Mouse (Mus musculus): Measurements from ENCODE around the gene Elane. TPM values are rescaled to one million over a fixed set of nuclear protein-coding genes. Genes with fewer than 3 reads are reported as not detected.

The Elane gene
- polyA plus RNA-seq, 1 experiment from 2014 or later: 0.42 TPM

DNA sequence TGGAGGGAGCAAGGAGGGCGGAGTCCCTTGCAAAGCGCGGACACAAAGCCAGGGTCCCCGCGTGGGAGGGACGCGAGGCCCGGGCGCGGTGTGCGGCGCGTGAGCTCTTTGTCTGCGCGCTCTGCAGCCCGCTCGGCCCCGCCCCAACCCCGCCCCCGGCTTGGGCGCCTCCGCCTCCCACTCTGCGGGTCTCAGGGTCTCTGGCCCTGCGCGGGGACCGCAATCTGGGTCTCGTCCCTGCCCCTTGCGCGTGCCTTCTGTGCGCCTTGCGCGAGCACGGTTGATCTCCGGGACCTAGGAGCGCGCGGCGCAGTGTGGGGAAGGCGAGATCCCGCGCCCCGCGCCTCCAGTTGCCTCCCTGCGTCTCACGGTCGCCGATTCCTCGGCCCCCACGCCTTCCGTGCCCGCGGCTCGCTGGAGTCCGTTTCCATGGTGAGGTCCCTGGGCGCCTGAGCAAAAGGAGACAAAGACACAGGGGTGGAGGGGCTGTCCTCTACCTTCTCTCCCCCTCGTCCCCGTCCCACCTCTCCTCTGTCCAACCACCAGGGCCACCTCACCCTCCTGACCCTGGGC lies 11.7 kb upstream of the Elane start, which contains the start of the genes Prtn3 and Plppr3:
Gene Prtn3 (plus strand): TSS at position 187 of the 573 bp plus-strand sequence.
Gene Plppr3 (minus strand): TSS at position 345 of the 573 bp plus-strand sequence.
- under 1% methylated on average over 56 of the region's 57 CpGs for WGBS
- Histone ChIP-seq H3K9ac (ENCODE audit: low read length) (peak within 1 kb of the TSS; percentile 79), H3K9me3 (ENCODE audit: control insufficient read depth, low read length) (no peaks in the 10 kb centered on the region), H3K27me3 (ENCODE audit: control insufficient read depth, insufficient read depth, low read length) (peaks cover 4% of the 10 kb centered on the region; the same call in 1 of the 2 replicates), H3K4me3 (ENCODE audit: control insufficient read depth in 1 of 2, insufficient read depth in 1 of 2, low read depth in 1 of 2, low read length in 2 of 2) (peak within 1 kb of the TSS; percentile 61 to 63), H3K4me2 (ENCODE audit: low read length) (peak within 1 kb of the TSS; percentile 99), H3K4me1 (ENCODE audit: control insufficient read depth in 2 of 2, insufficient read depth in 2 of 2, low read length in 2 of 2) (peaks cover 0 to 7% of the 10 kb centered on the region in 2 experiments; a peak in 3 of 4 replicates), H3K36me3 (ENCODE audit: control insufficient read depth, insufficient read depth, low read length) (no peaks in the 10 kb centered on the region), H3K27ac (replicated peaks in 1 of 2; ENCODE audit: control insufficient read depth in 1 of 2, insufficient read depth in 1 of 2, low read depth in 2 of 2, low read length in 2 of 2) (no peak within 1 kb of the TSS)
- peak; percentile 36; the same call in 1 of the 2 replicates for ATAC-seq (ENCODE audit: insufficient number of reproducible peaks, insufficient read depth, low FRiP score, low read depth)

DNA sequence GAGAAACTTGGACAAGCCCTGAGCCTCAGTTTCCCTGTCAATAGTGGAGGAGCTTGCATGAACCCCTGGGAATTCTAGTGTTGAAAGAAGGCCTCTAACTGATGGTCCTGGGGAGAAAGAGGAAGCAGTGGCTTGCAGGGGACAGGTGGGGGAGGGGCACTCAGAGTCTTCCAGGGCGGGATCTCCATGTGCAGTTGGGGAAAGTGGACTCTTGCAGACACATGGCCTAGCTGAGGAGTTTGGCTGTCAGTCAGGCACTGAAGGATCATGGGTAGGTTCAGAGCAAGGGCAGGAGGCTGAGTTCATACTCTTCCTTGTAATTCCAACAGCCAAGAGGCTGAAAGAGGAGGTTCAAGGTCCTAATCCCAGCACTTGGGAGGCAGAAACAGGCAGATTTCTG lies 8.9 kb upstream of the Elane start:
- ATAC-seq (ENCODE audit: insufficient number of reproducible peaks, insufficient read depth, low FRiP score, low read depth): no peak
- Histone ChIP-seq H3K4me3 (ENCODE audit: control insufficient read depth in 1 of 2, insufficient read depth in 1 of 2, low read depth in 1 of 2, low read length in 2 of 2) (no peak overlapping the region), H3K27ac (replicated peaks in 1 of 2; ENCODE audit: control insufficient read depth in 1 of 2, insufficient read depth in 1 of 2, low read depth in 2 of 2, low read length in 2 of 2) (no peak overlapping the region), H3K9me3 (ENCODE audit: control insufficient read depth, low read length) (no peaks in the 10 kb centered on the region), H3K4me2 (ENCODE audit: low read length) (no peak overlapping the region), H3K4me1 (ENCODE audit: control insufficient read depth in 2 of 2, insufficient read depth in 2 of 2, low read length in 2 of 2) (peaks cover 5 to 13% of the 10 kb centered on the region in 2 experiments; a peak in 3 of 4 replicates), H3K36me3 (ENCODE audit: control insufficient read depth, insufficient read depth, low read length) (no peaks in the 10 kb centered on the region), H3K9ac (ENCODE audit: low read length) (no peak overlapping the region), H3K27me3 (ENCODE audit: control insufficient read depth, insufficient read depth, low read length) (peaks cover 4% of the 10 kb centered on the region; the same call in 1 of the 2 replicates)
- WGBS: 36% methylated on average over 1 of the region's 1 CpGs

DNA sequence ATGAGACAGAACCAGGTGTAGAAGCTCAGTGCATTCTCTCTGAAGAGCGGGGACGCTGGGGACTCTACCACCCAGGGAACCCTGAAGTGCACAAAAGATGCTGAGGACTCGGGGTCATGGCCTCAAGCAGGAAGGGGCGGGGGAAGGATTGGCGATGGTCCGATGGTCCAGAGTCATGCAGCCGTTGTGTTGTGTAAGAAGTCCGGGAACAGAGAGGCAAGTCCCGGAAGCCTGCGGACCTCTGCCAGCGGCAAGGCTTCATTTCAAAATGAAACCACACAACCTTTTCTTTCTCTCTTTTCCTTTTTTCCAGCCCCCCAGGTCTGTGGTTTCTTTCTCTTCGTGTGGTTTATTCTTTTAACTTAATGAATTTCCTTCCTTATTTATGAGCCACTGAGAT lies 8.3 kb upstream of the Elane start:
- Histone ChIP-seq H3K9ac (ENCODE audit: low read length) (no peak overlapping the region), H3K4me3 (ENCODE audit: control insufficient read depth in 1 of 2, insufficient read depth in 1 of 2, low read depth in 1 of 2, low read length in 2 of 2) (no peak overlapping the region), H3K36me3 (ENCODE audit: control insufficient read depth, insufficient read depth, low read length) (no peaks in the 10 kb centered on the region), H3K27ac (replicated peaks in 1 of 2; ENCODE audit: control insufficient read depth in 1 of 2, insufficient read depth in 1 of 2, low read depth in 2 of 2, low read length in 2 of 2) (no peak overlapping the region), H3K4me2 (ENCODE audit: low read length) (no peak overlapping the region), H3K27me3 (ENCODE audit: control insufficient read depth, insufficient read depth, low read length) (peaks cover 7% of the 10 kb centered on the region), H3K9me3 (ENCODE audit: control insufficient read depth, low read length) (no peaks in the 10 kb centered on the region), H3K4me1 (ENCODE audit: control insufficient read depth in 2 of 2, insufficient read depth in 2 of 2, low read length in 2 of 2) (peaks cover 9 to 15% of the 10 kb centered on the region in 2 experiments)
- WGBS: 57% methylated on average over 12 of the region's 12 CpGs
- no peak for ATAC-seq (ENCODE audit: insufficient number of reproducible peaks, insufficient read depth, low FRiP score, low read depth)

DNA sequence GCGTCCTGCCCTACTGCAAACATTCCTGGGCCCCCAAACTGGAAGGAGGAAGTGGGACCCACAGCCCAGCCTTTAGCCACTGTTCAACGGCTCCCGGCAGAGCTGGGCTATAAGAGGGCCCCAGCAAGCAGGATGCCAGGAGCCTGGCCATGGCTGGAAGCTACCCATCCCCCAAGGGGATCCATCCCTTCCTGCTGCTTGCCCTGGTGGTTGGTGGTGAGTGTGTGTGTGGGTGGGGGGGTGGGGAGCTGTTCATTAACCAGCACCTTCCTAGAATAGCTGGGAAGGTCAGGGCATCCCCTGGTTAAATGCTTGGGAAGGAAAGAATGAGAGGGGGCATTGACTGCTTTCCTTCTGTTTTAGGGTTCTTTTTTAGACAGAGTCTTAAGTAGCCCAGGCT lies 6.5 kb upstream of the Elane start:
- no peak overlapping the region for H3K27ac ChIP-seq (replicated peaks in 1 of 2; ENCODE audit: control insufficient read depth in 1 of 2, insufficient read depth in 1 of 2, low read depth in 2 of 2, low read length in 2 of 2)
- no peaks in the 10 kb centered on the region for H3K36me3 ChIP-seq (ENCODE audit: control insufficient read depth, insufficient read depth, low read length)
- peaks cover 9 to 13% of the 10 kb centered on the region in 2 experiments for H3K4me1 ChIP-seq (ENCODE audit: control insufficient read depth in 2 of 2, insufficient read depth in 2 of 2, low read length in 2 of 2)
- no peak for ATAC-seq (ENCODE audit: insufficient number of reproducible peaks, insufficient read depth, low FRiP score, low read depth)
- no peaks in the 10 kb centered on the region for H3K9me3 ChIP-seq (ENCODE audit: control insufficient read depth, low read length)
- H3K27me3 ChIP-seq (ENCODE audit: control insufficient read depth, insufficient read depth, low read length): peaks cover 6% of the 10 kb centered on the region; the same call in 1 of the 2 replicates
- 0 out of 2 replicates have a peak overlapping the region, but pooled peaks have one; percentile 38 for H3K9ac ChIP-seq (ENCODE audit: low read length)
- H3K4me2 ChIP-seq (ENCODE audit: low read length): no peak overlapping the region
- 17% methylated on average over 3 of the region's 3 CpGs for WGBS
- H3K4me3 ChIP-seq (ENCODE audit: control insufficient read depth in 1 of 2, insufficient read depth in 1 of 2, low read depth in 1 of 2, low read length in 2 of 2): no peak overlapping the region

DNA sequence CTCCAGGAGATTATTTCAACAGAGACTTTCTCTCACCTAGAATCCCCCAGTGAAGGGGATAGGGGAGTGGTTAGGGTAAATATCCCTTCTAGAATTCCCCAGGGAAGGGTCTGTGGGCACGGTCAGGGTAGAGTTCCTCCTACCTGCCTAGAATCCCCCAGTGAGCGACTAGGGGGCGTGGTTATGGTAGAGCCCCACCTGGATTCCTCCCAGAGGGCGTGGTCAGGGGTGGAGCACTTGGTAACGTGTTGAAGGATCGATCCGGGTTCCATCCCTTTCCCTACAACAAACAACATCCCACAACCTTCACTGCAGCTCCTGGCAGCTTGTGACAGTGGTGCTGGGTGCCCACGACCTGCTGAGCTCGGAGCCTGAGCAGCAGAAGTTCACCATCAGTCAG lies 5.3 kb upstream of the Elane start:
- Histone ChIP-seq H3K4me1 (ENCODE audit: control insufficient read depth in 2 of 2, insufficient read depth in 2 of 2, low read length in 2 of 2) (peaks cover 9 to 13% of the 10 kb centered on the region in 2 experiments), H3K4me3 (ENCODE audit: control insufficient read depth in 1 of 2, insufficient read depth in 1 of 2, low read depth in 1 of 2, low read length in 2 of 2) (no peak overlapping the region), H3K27me3 (ENCODE audit: control insufficient read depth, insufficient read depth, low read length) (peaks cover 6% of the 10 kb centered on the region; the same call in 1 of the 2 replicates), H3K9ac (ENCODE audit: low read length) (no peak overlapping the region), H3K27ac (replicated peaks in 1 of 2; ENCODE audit: control insufficient read depth in 1 of 2, insufficient read depth in 1 of 2, low read depth in 2 of 2, low read length in 2 of 2) (no peak overlapping the region), H3K36me3 (ENCODE audit: control insufficient read depth, insufficient read depth, low read length) (no peaks in the 10 kb centered on the region), H3K4me2 (ENCODE audit: low read length) (no peak overlapping the region), H3K9me3 (ENCODE audit: control insufficient read depth, low read length) (no peaks in the 10 kb centered on the region)
- no peak for ATAC-seq (ENCODE audit: insufficient number of reproducible peaks, insufficient read depth, low FRiP score, low read depth)
- WGBS: 26% methylated on average over 9 of the region's 9 CpGs

DNA sequence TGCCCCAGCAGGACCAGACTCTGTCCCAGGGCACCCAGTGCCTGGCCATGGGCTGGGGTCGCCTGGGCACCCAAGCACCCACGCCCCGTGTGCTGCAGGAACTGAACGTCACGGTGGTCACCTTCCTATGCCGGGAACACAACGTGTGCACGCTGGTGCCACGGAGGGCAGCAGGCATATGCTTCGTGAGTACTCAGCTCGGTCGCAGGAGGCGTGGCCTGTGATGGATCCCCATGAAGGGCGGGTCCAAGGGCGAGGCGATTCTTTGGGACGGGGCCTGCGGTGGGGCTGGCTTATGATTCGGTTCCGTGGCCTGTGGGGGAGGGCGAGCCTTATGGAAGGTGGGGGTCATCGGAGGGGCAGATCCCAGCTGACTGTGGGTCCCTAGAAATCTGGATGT lies 4.1 kb upstream of the Elane start:
- peak overlapping the region; percentile 2 to 18; a peak in 2 of 4 replicates for H3K4me3 ChIP-seq (ENCODE audit: control insufficient read depth in 1 of 2, insufficient read depth in 1 of 2, low read depth in 1 of 2, low read length in 2 of 2)
- peaks cover 9 to 13% of the 10 kb centered on the region in 2 experiments for H3K4me1 ChIP-seq (ENCODE audit: control insufficient read depth in 2 of 2, insufficient read depth in 2 of 2, low read length in 2 of 2)
- no peak overlapping the region for H3K27ac ChIP-seq (replicated peaks in 1 of 2; ENCODE audit: control insufficient read depth in 1 of 2, insufficient read depth in 1 of 2, low read depth in 2 of 2, low read length in 2 of 2)
- peak overlapping the region; percentile 58 for H3K4me2 ChIP-seq (ENCODE audit: low read length)
- no peaks in the 10 kb centered on the region for H3K36me3 ChIP-seq (ENCODE audit: control insufficient read depth, insufficient read depth, low read length)
- 9% methylated on average over 21 of the region's 22 CpGs for WGBS
- ATAC-seq (ENCODE audit: insufficient number of reproducible peaks, insufficient read depth, low FRiP score, low read depth): no peak; the same call in 1 of the 2 replicates
- H3K9ac ChIP-seq (ENCODE audit: low read length): 0 out of 2 replicates have a peak overlapping the region, but pooled peaks have one; percentile 6
- H3K27me3 ChIP-seq (ENCODE audit: control insufficient read depth, insufficient read depth, low read length): peaks cover 6% of the 10 kb centered on the region; the same call in 1 of the 2 replicates
- no peaks in the 10 kb centered on the region for H3K9me3 ChIP-seq (ENCODE audit: control insufficient read depth, low read length)

DNA sequence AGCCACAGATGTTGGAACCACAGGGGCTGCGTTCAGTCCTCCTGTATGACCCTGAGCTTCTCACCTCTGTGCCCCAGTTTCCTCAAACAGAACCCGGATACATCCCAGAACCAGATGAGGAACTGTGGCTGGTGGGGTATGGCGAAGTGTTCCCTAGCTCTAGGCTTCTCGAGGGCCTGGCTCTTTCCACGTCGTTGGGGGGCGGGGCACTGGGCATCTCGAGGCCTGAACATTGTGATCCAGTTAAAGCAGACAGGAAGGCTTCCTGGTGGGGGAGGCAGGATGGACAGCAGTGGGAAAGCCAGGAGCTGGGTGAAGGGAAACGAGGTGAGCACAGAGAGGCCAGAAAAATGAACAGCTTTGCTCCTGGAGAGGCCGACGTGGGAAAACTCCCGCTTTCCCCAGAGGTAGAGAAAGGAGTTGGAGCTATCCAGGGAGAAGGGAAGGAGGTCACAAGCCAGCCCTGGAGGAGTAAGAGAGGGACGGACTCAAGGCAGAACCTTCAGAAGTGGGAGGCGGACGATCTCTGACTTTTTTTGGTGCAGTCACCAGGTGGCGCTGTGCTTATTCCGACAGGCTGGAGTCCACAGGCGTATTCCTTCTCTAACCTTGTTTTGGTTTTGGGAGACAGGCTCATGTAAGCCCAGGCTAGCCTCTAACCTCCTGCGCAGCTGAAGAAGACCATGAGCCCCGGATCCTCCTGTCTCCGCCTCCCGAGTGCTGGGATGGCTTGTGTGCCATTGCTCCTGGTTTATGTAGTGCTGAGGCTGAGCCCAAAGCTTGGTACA lies 2.6 kb upstream of the Elane start:
- Histone ChIP-seq H3K4me3 (ENCODE audit: control insufficient read depth in 1 of 2, insufficient read depth in 1 of 2, low read depth in 1 of 2, low read length in 2 of 2) (no peak overlapping the region), H3K9ac (ENCODE audit: low read length) (no peak overlapping the region), H3K4me2 (ENCODE audit: low read length) (peak overlapping the region; percentile 23; the same call in 1 of the 2 replicates), H3K9me3 (ENCODE audit: control insufficient read depth, low read length) (no peaks in the 10 kb centered on the region), H3K27ac (replicated peaks in 1 of 2; ENCODE audit: control insufficient read depth in 1 of 2, insufficient read depth in 1 of 2, low read depth in 2 of 2, low read length in 2 of 2) (no peak overlapping the region), H3K4me1 (ENCODE audit: control insufficient read depth in 2 of 2, insufficient read depth in 2 of 2, low read length in 2 of 2) (peaks cover 9 to 13% of the 10 kb centered on the region in 2 experiments), H3K36me3 (ENCODE audit: control insufficient read depth, insufficient read depth, low read length) (no peaks in the 10 kb centered on the region), H3K27me3 (ENCODE audit: control insufficient read depth, insufficient read depth, low read length) (peaks cover 6% of the 10 kb centered on the region; the same call in 1 of the 2 replicates)
- ATAC-seq (ENCODE audit: insufficient number of reproducible peaks, insufficient read depth, low FRiP score, low read depth): no peak
- WGBS: 19% methylated on average over 22 of the region's 22 CpGs
